ENCODE assay signal across 9 mouse cellular contexts in the genomic region with DNA sequence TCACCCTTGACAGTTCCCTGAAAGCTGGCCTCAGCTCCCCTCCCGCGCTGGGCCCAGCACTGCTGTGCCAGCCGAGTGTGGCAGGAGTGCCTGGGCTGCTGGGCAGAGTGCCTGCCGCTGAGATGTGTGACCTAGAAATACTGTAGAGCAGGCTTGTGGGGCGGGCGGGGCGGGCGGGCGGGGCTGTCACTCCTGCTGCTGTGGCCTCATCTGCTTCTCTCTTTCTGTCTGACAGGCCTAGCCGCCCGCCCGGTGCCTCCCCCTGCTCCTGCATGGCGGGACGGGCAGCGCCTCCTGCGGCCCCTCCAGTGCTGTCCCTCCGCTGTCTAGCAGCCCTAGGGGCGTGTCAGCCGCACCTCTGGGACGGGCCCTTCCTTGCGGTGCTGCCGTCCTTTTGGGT. TPM values are rescaled to one million over a fixed set of nuclear protein-coding genes. Genes with fewer than 3 reads are reported as not detected.
DNase-seq lines count a peak whose midpoint lies in the region; ATAC-seq and TF ChIP-seq lines count a peak whose summit lies in the region.
"Had no signal": no experiment of that assay in that cellular context is flagged by ENCODE, and none has a peak within 500 bp of the region (broad histone marks: within the 10 kb centered on the region; RNA-seq: fewer than 3 reads in every experiment).

No protein-coding gene starts in this region.

- H3K27me3 ChIP-seq in liver, embryonic 13.5 days: no peaks in the 10 kb centered on the region
- H3K27me3 ChIP-seq in hindbrain, embryonic 11.5 days (ENCODE audit: control insufficient read depth, insufficient read depth, low read length): no peaks in the 10 kb centered on the region
- H3K27me3 ChIP-seq: neural tube, embryonic 12.5 days had no signal

- WGBS in liver, embryonic 13.5 days (ENCODE audit: insufficient replicate concordance): 41% methylated on average over 22 of the region's 22 CpGs
- WGBS in hindbrain, embryonic 11.5 days: 81% methylated on average over 18 of the region's 22 CpGs

- H3K36me3 ChIP-seq in liver, embryonic 13.5 days: peaks cover 94% of the 10 kb centered on the region
- 0 out of 2 replicates have a peak, but pooled peaks cover 11% of the 10 kb centered on the region for H3K36me3 ChIP-seq in hindbrain, embryonic 11.5 days (ENCODE audit: control insufficient read depth, insufficient read depth, low read length)

- no peak overlapping the region for H3K4me2 ChIP-seq in liver, embryonic 13.5 days
- no peak overlapping the region for H3K4me2 ChIP-seq in hindbrain, embryonic 11.5 days (replicated peaks; ENCODE audit: low read depth, low read length)
- H3K4me2 ChIP-seq: neural tube, embryonic 12.5 days had no signal

- DNase-seq in layer of hippocampus, adult 2 months (ENCODE audit: low spot score in 2 of 2): peak in 1 of 2 experiments; percentile 37
- no peak for DNase-seq in layer of hippocampus, postnatal 14 days (ENCODE audit: low spot score in 2 of 2)
- peak; percentile 89 for DNase-seq in brain, adult 2 months (ENCODE audit: low read depth, low spot score)
- DNase-seq in heart, postnatal 14 days: peak; percentile 69 to 78
- peak; percentile 44 for DNase-seq in liver, embryonic 13.5 days
- no peak for DNase-seq in spleen, postnatal 4 days (ENCODE audit: low spot score in 2 of 2)
- no peak for DNase-seq in hindbrain, embryonic 11.5 days (ENCODE audit: low spot score)

- ATAC-seq in liver, embryonic 13.5 days (ENCODE audit: low read depth): peak; percentile 69
- ATAC-seq in activated CD4-positive, CD25-positive, alpha-beta regulatory T cell, adult 4 months: no peak
- no peak for ATAC-seq in hindbrain, embryonic 11.5 days (ENCODE audit: low FRiP score)

- peaks cover 27% of the 10 kb centered on the region for H3K4me1 ChIP-seq in liver, embryonic 13.5 days (replicated peaks)
- no peaks in the 10 kb centered on the region for H3K4me1 ChIP-seq in hindbrain, embryonic 11.5 days (replicated peaks; ENCODE audit: control insufficient read depth, insufficient read depth, low read length)

- peak overlapping the region; percentile 75 for H3K27ac ChIP-seq in layer of hippocampus, adult 2 months
- H3K27ac ChIP-seq in liver, embryonic 13.5 days: no peak overlapping the region
- H3K27ac ChIP-seq in hindbrain, embryonic 11.5 days (ENCODE audit: low read depth, low read length): no peak overlapping the region
- H3K27ac ChIP-seq: neural tube, embryonic 12.5 days had no signal

- intact Hi-C loops in heart, postnatal 14 days (cut with DNase I): no loop called here

- TF ChIP-seq CTCF in layer of hippocampus, adult 2 months (conservative IDR thresholded peaks at IDR 0.05): no peak

- 0 out of 2 replicates have a peak overlapping the region, but pooled peaks have one; percentile 31 for H3K9ac ChIP-seq in liver, embryonic 13.5 days
- no peak overlapping the region for H3K9ac ChIP-seq in hindbrain, embryonic 11.5 days (ENCODE audit: low read depth, low read length)
- H3K9ac ChIP-seq: neural tube, embryonic 12.5 days had no signal

- H3K4me3 ChIP-seq in layer of hippocampus, adult 2 months: no peak overlapping the region
- no peak overlapping the region for H3K4me3 ChIP-seq in liver, embryonic 13.5 days (replicated peaks)
- H3K4me3 ChIP-seq in hindbrain, embryonic 11.5 days (ENCODE audit: low read depth, low read length): no peak overlapping the region
- H3K4me3 ChIP-seq: neural tube, embryonic 12.5 days had no signal

- no peaks in the 10 kb centered on the region for H3K9me3 ChIP-seq in liver, embryonic 13.5 days (replicated peaks)
- H3K9me3 ChIP-seq in hindbrain, embryonic 11.5 days (ENCODE audit: control insufficient read depth, low read length): no peaks in the 10 kb centered on the region
- H3K9me3 ChIP-seq: neural tube, embryonic 12.5 days had no signal

RNA-seq across cellular contexts. Expression of a gene that starts 19.6 kb away (rescaled TPM):
- total RNA-seq in layer of hippocampus, adult 2 months (2021): 1 to 10 TPM; 3.2 to 4.2 TPM
- 1 to 10 TPM; 3.0 to 3.9 TPM for total RNA-seq in layer of hippocampus, postnatal 14 days (2021)
- 1 to 10 TPM; 2.1 to 3.1 TPM for total RNA-seq in heart, postnatal 14 days (2021)
- 3.9 and 5.1 TPM in 2 replicates for polyA plus RNA-seq in liver, embryonic 13.5 days (2015; fragmentation: Nextera tagmentation; extraction: Ambion mirVana)
- polyA plus RNA-seq in activated CD4-positive, CD25-positive, alpha-beta regulatory T cell, adult 4 months (2017; shearing (Covaris generic)): 1 to 10 TPM; 4.0 to 5.6 TPM
- 8.2 and 9.8 TPM in 2 replicates for polyA plus RNA-seq in hindbrain, embryonic 11.5 days (2014; fragmentation: Nextera tagmentation; extraction: Ambion mirVana)

RNA-seq across cellular contexts. Expression of a gene that starts 19.9 kb away (rescaled TPM):
- 10 to 100 TPM; 20.0 to 20.6 TPM for total RNA-seq in layer of hippocampus, adult 2 months (2021)
- 10 to 100 TPM; 17.3 to 20.4 TPM for total RNA-seq in layer of hippocampus, postnatal 14 days (2021)
- 10 to 100 TPM; 55.3 to 59.7 TPM for total RNA-seq in heart, postnatal 14 days (2021)
- polyA plus RNA-seq in liver, embryonic 13.5 days (2015; fragmentation: Nextera tagmentation; extraction: Ambion mirVana): 53.3 and 54.7 TPM in 2 replicates
- polyA plus RNA-seq in activated CD4-positive, CD25-positive, alpha-beta regulatory T cell, adult 4 months (2017; shearing (Covaris generic)): 1 to 10 TPM; 3.4 to 3.5 TPM
- polyA plus RNA-seq in hindbrain, embryonic 11.5 days (2014; fragmentation: Nextera tagmentation; extraction: Ambion mirVana): 54.2 and 54.7 TPM in 2 replicates

RNA-seq across cellular contexts. Expression of a gene that starts 35.5 kb away (rescaled TPM):
- total RNA-seq in layer of hippocampus, adult 2 months (2021): 100 to 1,000 TPM; 654 to 684 TPM
- 100 to 1,000 TPM; 826 to 832 TPM for total RNA-seq in layer of hippocampus, postnatal 14 days (2021)
- 100 to 1,000 TPM; 120 to 129 TPM for total RNA-seq in heart, postnatal 14 days (2021)
- polyA plus RNA-seq in liver, embryonic 13.5 days (2015; fragmentation: Nextera tagmentation; extraction: Ambion mirVana): 22.5 and 24.0 TPM in 2 replicates
- 10 to 100 TPM; 14.7 to 17.6 TPM for polyA plus RNA-seq in activated CD4-positive, CD25-positive, alpha-beta regulatory T cell, adult 4 months (2017; shearing (Covaris generic))
- polyA plus RNA-seq in hindbrain, embryonic 11.5 days (2014; fragmentation: Nextera tagmentation; extraction: Ambion mirVana): 345 and 366 TPM in 2 replicates

Comparison
In these comparisons a context has a peak if more than half of its experiments do, and no peak if none do; other contexts are left out.
1. DNase-seq: peak in brain, adult 2 months (single experiment), heart, postnatal 14 days (2 of 2) and liver, embryonic 13.5 days (single experiment); none in layer of hippocampus, postnatal 14 days (0 of 2), spleen, postnatal 4 days (0 of 2) and hindbrain, embryonic 11.5 days (single experiment).
2. RNA of a gene that starts 35.5 kb away (total RNA-seq): 826 to 832 TPM in layer of hippocampus, postnatal 14 days and 654 to 684 TPM in layer of hippocampus, adult 2 months; 120 to 129 TPM in heart, postnatal 14 days; every median in the first group is over 4 times any median in the second.